17 mouse cellular contexts compared by ENCODE assay signal in genomic region chr14:76217571-76218256, GRCm38 (mm10).
DNase-seq lines count a peak whose midpoint lies in the region; ATAC-seq and TF ChIP-seq lines count a peak whose summit lies in the region.
"Had no signal": no experiment of that assay in that cellular context is flagged by ENCODE, and none has a peak within 500 bp of the region (broad histone marks: within the 10 kb centered on the region; RNA-seq: fewer than 3 reads in every experiment).

No protein-coding gene starts in this region.

- no peaks in the 10 kb centered on the region for H3K27me3 ChIP-seq in testis, adult 2 months (ENCODE audit: control insufficient read depth, insufficient read depth, low read length)
- H3K27me3 ChIP-seq in intestine, embryonic 14.5 days (replicated peaks; ENCODE audit: control insufficient read depth, insufficient read depth, low read length), result no peaks in the 10 kb centered on the region
- no peaks in the 10 kb centered on the region for H3K27me3 ChIP-seq in stomach, embryonic 15.5 days (replicated peaks)
- H3K27me3 ChIP-seq in forebrain, embryonic 13.5 days, result no peaks in the 10 kb centered on the region
- H3K27me3 ChIP-seq: embryonic facial prominence, embryonic 13.5 days; hindbrain, embryonic 15.5 days; midbrain, embryonic 13.5 days had no signal

- H3K27ac ChIP-seq in testis, adult 2 months (ENCODE audit: control insufficient read depth, insufficient read depth, low read depth, low read length), result no peak overlapping the region
- 0 out of 2 replicates have a peak overlapping the region, but pooled peaks have one; percentile 27 for H3K27ac ChIP-seq in intestine, embryonic 14.5 days (ENCODE audit: low read depth)
- peak overlapping the region; percentile 79 for H3K27ac ChIP-seq in stomach, embryonic 15.5 days
- no peak overlapping the region for H3K27ac ChIP-seq in forebrain, embryonic 13.5 days
- H3K27ac ChIP-seq: embryonic facial prominence, embryonic 13.5 days; forebrain, embryonic 10.5 days; hindbrain, embryonic 15.5 days; macrophage; midbrain, embryonic 13.5 days had no signal

- 0 out of 2 replicates have a peak, but pooled peaks cover 3% of the 10 kb centered on the region for H3K9me3 ChIP-seq in intestine, embryonic 14.5 days (ENCODE audit: control insufficient read depth, low read length)
- H3K9me3 ChIP-seq in stomach, embryonic 15.5 days, result no peaks in the 10 kb centered on the region
- H3K9me3 ChIP-seq in forebrain, embryonic 13.5 days (replicated peaks), result peaks cover 10% of the 10 kb centered on the region; the same call in 1 of the 2 replicates
- H3K9me3 ChIP-seq: hindbrain, embryonic 15.5 days had no signal

- ATAC-seq in intestine, embryonic 14.5 days (replicated peaks; ENCODE audit: low FRiP score, low TSS enrichment, low read depth), result peak; percentile 86
- ATAC-seq in stomach, embryonic 15.5 days (ENCODE audit: insufficient read depth, low FRiP score, low read depth), result peak; percentile 94
- no peak for ATAC-seq in forebrain, embryonic 13.5 days
- ATAC-seq: midbrain, embryonic 13.5 days; Patski had no signal

- H3K4me3 ChIP-seq in testis, adult 2 months (ENCODE audit: control insufficient read depth, low read depth, low read length), result peak overlapping the region; percentile 71
- no peak overlapping the region for H3K4me3 ChIP-seq in intestine, embryonic 14.5 days (ENCODE audit: low read depth, low read length)
- no peak overlapping the region for H3K4me3 ChIP-seq in stomach, embryonic 15.5 days (replicated peaks)
- H3K4me3 ChIP-seq in forebrain, embryonic 13.5 days, result no peak overlapping the region
- H3K4me3 ChIP-seq: embryonic facial prominence, embryonic 13.5 days; forebrain, embryonic 10.5 days; hindbrain, embryonic 15.5 days; midbrain, embryonic 13.5 days; myocyte had no signal

- intact Hi-C loops in heart, postnatal 36 days (cut with DNase I), result no loop called here

- no peak overlapping the region for H3K9ac ChIP-seq in intestine, embryonic 14.5 days (ENCODE audit: low read length)
- H3K9ac ChIP-seq in stomach, embryonic 15.5 days, result no peak overlapping the region
- no peak overlapping the region for H3K9ac ChIP-seq in forebrain, embryonic 13.5 days
- H3K9ac ChIP-seq: embryonic facial prominence, embryonic 13.5 days; hindbrain, embryonic 15.5 days; midbrain, embryonic 13.5 days had no signal

- peak; percentile 40 for DNase-seq in heart, adult 11 months
- DNase-seq in heart, postnatal 36 days, result no peak
- DNase-seq in testis, postnatal 14 days (ENCODE audit: low spot score), result no peak
- peak; percentile 77 for DNase-seq in intestine, embryonic 14.5 days (ENCODE audit: low spot score)
- no peak for DNase-seq in frontal cortex, postnatal 10 days (ENCODE audit: low spot score in 2 of 2)
- DNase-seq: cerebellum, postnatal 36 days; right cerebral cortex, adult 18-20 months had no signal

- no peak for TF ChIP-seq CTCF in testis, adult 2 months (IDR thresholded peaks at IDR 0.05; ENCODE audit: control insufficient read depth, insufficient read depth, insufficient replicate concordance, low read depth, low read length)

- H3K36me3 ChIP-seq in testis, adult 2 months (ENCODE audit: control insufficient read depth, insufficient read depth, low read length), result no peaks in the 10 kb centered on the region
- H3K36me3 ChIP-seq in intestine, embryonic 14.5 days (ENCODE audit: control insufficient read depth, insufficient read depth, low read length), result no peaks in the 10 kb centered on the region
- no peaks in the 10 kb centered on the region for H3K36me3 ChIP-seq in stomach, embryonic 15.5 days
- H3K36me3 ChIP-seq in forebrain, embryonic 13.5 days (ENCODE audit: poor library complexity, severe bottlenecking), result no peaks in the 10 kb centered on the region
- H3K36me3 ChIP-seq: embryonic facial prominence, embryonic 13.5 days; forebrain, embryonic 10.5 days; hindbrain, embryonic 15.5 days; midbrain, embryonic 13.5 days had no signal

- WGBS in intestine, embryonic 14.5 days, result 79% methylated on average over 8 of the region's 8 CpGs
- WGBS in stomach, embryonic 15.5 days, result 71% methylated on average over 8 of the region's 8 CpGs
- 94% methylated on average over 8 of the region's 8 CpGs for WGBS in forebrain, embryonic 13.5 days

- no peak for TF ChIP-seq POLR2A in testis, adult 2 months (IDR thresholded peaks at IDR 0.05; ENCODE audit: control insufficient read depth, low read depth, low read length)

- H3K4me1 ChIP-seq in testis, adult 2 months (ENCODE audit: control insufficient read depth, insufficient read depth, low read length), result no peaks in the 10 kb centered on the region; the same call in 1 of the 2 replicates
- H3K4me1 ChIP-seq in intestine, embryonic 14.5 days (replicated peaks; ENCODE audit: control insufficient read depth, insufficient read depth, low read length), result peaks cover 6% of the 10 kb centered on the region
- H3K4me1 ChIP-seq in stomach, embryonic 15.5 days, result peaks cover 7% of the 10 kb centered on the region; the same call in 1 of the 2 replicates
- peaks cover 21% of the 10 kb centered on the region for H3K4me1 ChIP-seq in forebrain, embryonic 13.5 days

- H3K4me2 ChIP-seq in intestine, embryonic 14.5 days (ENCODE audit: low read length), result no peak overlapping the region
- H3K4me2 ChIP-seq in stomach, embryonic 15.5 days, result peak overlapping the region; percentile 11; the same call in 1 of the 2 replicates
- no peak overlapping the region for H3K4me2 ChIP-seq in forebrain, embryonic 13.5 days
- H3K4me2 ChIP-seq: embryonic facial prominence, embryonic 13.5 days; hindbrain, embryonic 15.5 days; midbrain, embryonic 13.5 days had no signal

Comparison
In these comparisons a context has a peak if more than half of its experiments do, and no peak if none do; other contexts are left out.
1. DNase-seq: peak in heart, adult 11 months (single experiment) and intestine, embryonic 14.5 days (single experiment); none in heart, postnatal 36 days (0 of 2), testis, postnatal 14 days (single experiment) and frontal cortex, postnatal 10 days (0 of 2).
2. H3K27ac ChIP-seq: peak in intestine, embryonic 14.5 days (single experiment) and stomach, embryonic 15.5 days (single experiment); none in testis, adult 2 months (single experiment) and forebrain, embryonic 13.5 days (single experiment).